Mouse (Mus musculus): ENCODE measurements around the gene Bid.

DNA sequence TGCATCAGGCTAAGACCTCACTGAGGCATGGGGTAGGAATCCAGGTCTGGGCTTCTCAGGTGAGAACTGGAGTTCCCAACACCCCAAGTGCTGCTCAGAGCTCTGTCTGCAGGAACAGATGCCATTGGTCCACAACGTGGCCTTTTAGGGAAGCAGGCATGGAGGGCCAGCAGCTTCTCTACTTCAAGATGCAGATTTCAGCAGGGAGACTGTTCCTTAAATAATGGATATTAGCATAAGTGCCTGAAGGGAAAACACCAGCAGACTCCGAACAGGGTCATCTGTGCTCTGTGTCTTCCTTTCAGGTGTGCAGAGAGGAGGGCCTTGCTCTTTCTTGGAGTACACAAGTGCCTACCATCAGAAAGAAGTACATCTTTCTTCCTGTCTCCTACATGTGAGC, 26.4 kb upstream of the Bid start:
- TF ChIP-seq POLR2A (IDR thresholded peaks at IDR 0.05; ENCODE audit: low read depth, low read length) (no peak), CTCF (conservative IDR thresholded peaks at IDR 0.05; ENCODE audit: insufficient read depth, insufficient read length, low read depth, low read length) (no peak)
